Mouse (Mus musculus): ENCODE measurements around the gene Ppp1r9b. TPM values are rescaled to one million over a fixed set of nuclear protein-coding genes. Genes with fewer than 3 reads are reported as not detected.
A peak's percentile ranks its signal among the peaks of the same experiment; 100 is the strongest.

Ppp1r9b gene
- polyA plus RNA-seq, 1 experiment from 2014 or later = 10.6 TPM

DNA sequence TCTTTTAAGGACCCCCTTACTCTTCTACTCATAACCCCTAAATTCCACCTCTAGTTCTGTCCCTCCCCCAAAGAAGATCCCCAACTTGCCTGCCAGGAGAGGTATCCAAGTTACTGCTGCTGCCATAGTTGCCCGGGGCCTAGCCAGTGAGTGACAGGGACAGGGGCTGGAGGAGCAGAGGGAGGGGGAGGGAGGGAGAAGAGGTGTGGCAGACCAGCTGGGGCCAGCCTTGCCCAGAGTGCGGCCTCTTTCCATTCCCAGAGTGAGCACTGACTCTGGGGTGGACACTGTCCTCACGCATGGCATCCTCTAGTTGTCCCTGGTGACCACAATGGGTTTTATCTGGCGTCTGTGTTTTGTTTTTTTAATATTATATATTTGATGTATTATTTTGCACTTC is 17.5 kb upstream of the Ppp1r9b start:
- 57% methylated on average over 4 of the region's 4 CpGs for WGBS

GRCm38 (mm10) chr11:94974951-94975350 is 15.9 kb upstream of the Ppp1r9b start:
- H3K27me3 ChIP-seq (ENCODE audit: insufficient read depth, low read length) = no peaks in the 10 kb centered on the region
- ATAC-seq (replicated peaks; ENCODE audit: low FRiP score, low read depth) (no peak), DNase-seq (ENCODE audit: low spot score) (no peak)
- H3K4me1 ChIP-seq (replicated peaks; ENCODE audit: insufficient read depth, low read length) = no peaks in the 10 kb centered on the region
- no peak overlapping the region for H3K9ac ChIP-seq (ENCODE audit: low read depth, low read length)
- no peak overlapping the region for H3K4me2 ChIP-seq (ENCODE audit: low read length)
- 62% methylated on average over 2 of the region's 2 CpGs for WGBS
- H3K4me3 ChIP-seq (replicated peaks; ENCODE audit: low read depth, low read length) = no peak overlapping the region
- H3K27ac ChIP-seq = no peak overlapping the region
- H3K36me3 ChIP-seq (ENCODE audit: insufficient read depth, low read length) = no peaks in the 10 kb centered on the region
- TF ChIP-seq CTCF (IDR thresholded peaks at IDR 0.05; ENCODE audit: low read depth) = no peak
- H3K9me3 ChIP-seq (replicated peaks; ENCODE audit: low read length) = no peaks in the 10 kb centered on the region

More for the DNA sequence above, 17.5 kb upstream of the Ppp1r9b start:
- no peak overlapping the region for H3K4me2 ChIP-seq (ENCODE audit: low read length)
- H3K4me1 ChIP-seq (replicated peaks; ENCODE audit: insufficient read depth, low read length) = no peaks in the 10 kb centered on the region
- no peak overlapping the region for H3K4me3 ChIP-seq (replicated peaks; ENCODE audit: low read depth, low read length)
- no peak for TF ChIP-seq CTCF (IDR thresholded peaks at IDR 0.05; ENCODE audit: low read depth)
- no peaks in the 10 kb centered on the region for H3K9me3 ChIP-seq (replicated peaks; ENCODE audit: low read length)
- H3K27me3 ChIP-seq (ENCODE audit: insufficient read depth, low read length) = no peaks in the 10 kb centered on the region
- DNase-seq (ENCODE audit: low spot score) (no peak), ATAC-seq (replicated peaks; ENCODE audit: low FRiP score, low read depth) (no peak)
- no peaks in the 10 kb centered on the region for H3K36me3 ChIP-seq (ENCODE audit: insufficient read depth, low read length)
- H3K9ac ChIP-seq (ENCODE audit: low read depth, low read length) = no peak overlapping the region
- no peak overlapping the region for H3K27ac ChIP-seq

DNA sequence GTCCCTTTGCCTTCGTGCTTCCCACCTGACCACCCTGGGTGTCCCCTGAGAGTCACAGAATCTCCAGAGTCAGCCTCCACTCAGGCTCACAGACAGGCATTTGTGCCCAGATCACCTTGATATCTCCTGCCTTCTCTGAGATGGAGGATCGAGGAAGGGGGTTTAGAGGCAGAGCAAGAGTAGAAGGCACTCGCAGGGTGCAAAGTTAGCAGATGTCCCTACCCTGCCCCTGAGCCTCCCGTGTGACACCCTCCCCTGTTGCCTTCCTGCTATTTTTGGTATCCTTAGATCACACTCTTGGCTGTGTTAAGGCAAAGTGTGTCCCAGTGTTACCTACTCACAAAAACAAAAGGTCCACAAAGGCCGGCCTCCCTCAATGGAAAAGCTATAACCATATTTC is 14.6 kb upstream of the Ppp1r9b start, which contains the start of gene Sgca:
Gene Sgca, minus strand, starts transcription at position 129 of the 400 bp plus-strand sequence.
- no peak for TF ChIP-seq CTCF (IDR thresholded peaks at IDR 0.05; ENCODE audit: low read depth)
- Histone ChIP-seq H3K9me3 (replicated peaks; ENCODE audit: low read length) (no peaks in the 10 kb centered on the region), H3K4me3 (replicated peaks; ENCODE audit: low read depth, low read length) (no peak within 1 kb of the TSS), H3K4me2 (ENCODE audit: low read length) (no peak within 1 kb of the TSS), H3K27ac (no peak within 1 kb of the TSS), H3K27me3 (ENCODE audit: insufficient read depth, low read length) (no peaks in the 10 kb centered on the region), H3K4me1 (replicated peaks; ENCODE audit: insufficient read depth, low read length) (no peaks in the 10 kb centered on the region), H3K9ac (ENCODE audit: low read depth, low read length) (no peak within 1 kb of the TSS), H3K36me3 (ENCODE audit: insufficient read depth, low read length) (no peaks in the 10 kb centered on the region)
- ATAC-seq (replicated peaks; ENCODE audit: low FRiP score, low read depth) (no peak), DNase-seq (ENCODE audit: low spot score) (no peak)
- 70% methylated on average over 5 of the region's 5 CpGs for WGBS

DNA sequence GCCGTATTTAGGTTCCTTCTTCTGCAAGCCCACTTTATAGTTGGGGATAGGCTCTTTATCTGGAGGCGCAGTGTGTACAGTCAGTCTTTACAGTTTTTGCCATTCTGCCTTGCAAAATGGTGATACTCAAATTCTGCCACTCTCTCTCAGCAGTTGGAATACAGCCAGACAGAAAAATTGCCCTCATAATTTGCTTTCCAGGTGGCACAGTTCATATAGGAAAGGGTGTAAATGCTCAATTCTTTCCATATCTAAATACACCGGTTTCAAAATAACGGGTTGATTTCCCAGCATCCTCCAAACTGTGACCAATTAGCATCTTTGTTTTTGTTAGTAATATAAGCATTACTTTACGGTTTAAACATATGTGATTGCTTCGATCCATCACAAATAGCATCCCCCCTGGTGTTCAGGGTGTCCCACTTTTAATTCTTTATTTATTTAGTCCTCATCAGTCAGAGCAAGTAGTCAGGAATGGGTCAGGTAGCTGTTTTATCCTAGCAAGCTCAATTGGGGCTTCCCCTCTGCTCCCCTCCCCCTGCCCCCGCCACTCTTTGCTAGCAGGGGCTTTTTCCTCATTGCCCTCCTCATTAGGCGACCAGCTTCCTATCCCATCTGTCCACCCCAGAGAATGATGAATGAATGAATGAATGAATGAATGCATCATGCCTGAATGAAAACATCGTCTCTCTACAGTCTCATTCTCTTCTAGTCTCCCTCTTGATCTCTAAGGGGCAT is 12.5 kb upstream of the Ppp1r9b start:
- WGBS = 48% methylated on average over 9 of the region's 9 CpGs
- Histone ChIP-seq H3K4me1 (replicated peaks; ENCODE audit: insufficient read depth, low read length) (no peaks in the 10 kb centered on the region), H3K27ac (no peak overlapping the region), H3K4me3 (replicated peaks; ENCODE audit: low read depth, low read length) (no peak overlapping the region), H3K9me3 (replicated peaks; ENCODE audit: low read length) (no peaks in the 10 kb centered on the region), H3K27me3 (ENCODE audit: insufficient read depth, low read length) (no peaks in the 10 kb centered on the region), H3K4me2 (ENCODE audit: low read length) (peak overlapping the region; percentile 41; the same call in 1 of the 2 replicates), H3K9ac (ENCODE audit: low read depth, low read length) (no peak overlapping the region), H3K36me3 (ENCODE audit: insufficient read depth, low read length) (no peaks in the 10 kb centered on the region)
- TF ChIP-seq CTCF (IDR thresholded peaks at IDR 0.05; ENCODE audit: low read depth) = no peak
- no peak for ATAC-seq (replicated peaks; ENCODE audit: low FRiP score, low read depth)
- no peak for DNase-seq (ENCODE audit: low spot score)

GRCm38 (mm10) chr11:94978947-94979346 is 11.9 kb upstream of the Ppp1r9b start:
- TF ChIP-seq CTCF (IDR thresholded peaks at IDR 0.05; ENCODE audit: low read depth) = peak; percentile 100
- Histone ChIP-seq H3K27ac (no peak overlapping the region), H3K4me2 (ENCODE audit: low read length) (peak overlapping the region; percentile 41), H3K9ac (ENCODE audit: low read depth, low read length) (no peak overlapping the region), H3K4me3 (replicated peaks; ENCODE audit: low read depth, low read length) (no peak overlapping the region), H3K36me3 (ENCODE audit: insufficient read depth, low read length) (no peaks in the 10 kb centered on the region), H3K9me3 (replicated peaks; ENCODE audit: low read length) (no peaks in the 10 kb centered on the region), H3K4me1 (replicated peaks; ENCODE audit: insufficient read depth, low read length) (no peaks in the 10 kb centered on the region), H3K27me3 (ENCODE audit: insufficient read depth, low read length) (no peaks in the 10 kb centered on the region)
- peak; percentile 89 for ATAC-seq (replicated peaks; ENCODE audit: low FRiP score, low read depth)
- DNase-seq (ENCODE audit: low spot score) = peak; percentile 98
- under 1% methylated on average over 20 of the region's 20 CpGs for WGBS

DNA sequence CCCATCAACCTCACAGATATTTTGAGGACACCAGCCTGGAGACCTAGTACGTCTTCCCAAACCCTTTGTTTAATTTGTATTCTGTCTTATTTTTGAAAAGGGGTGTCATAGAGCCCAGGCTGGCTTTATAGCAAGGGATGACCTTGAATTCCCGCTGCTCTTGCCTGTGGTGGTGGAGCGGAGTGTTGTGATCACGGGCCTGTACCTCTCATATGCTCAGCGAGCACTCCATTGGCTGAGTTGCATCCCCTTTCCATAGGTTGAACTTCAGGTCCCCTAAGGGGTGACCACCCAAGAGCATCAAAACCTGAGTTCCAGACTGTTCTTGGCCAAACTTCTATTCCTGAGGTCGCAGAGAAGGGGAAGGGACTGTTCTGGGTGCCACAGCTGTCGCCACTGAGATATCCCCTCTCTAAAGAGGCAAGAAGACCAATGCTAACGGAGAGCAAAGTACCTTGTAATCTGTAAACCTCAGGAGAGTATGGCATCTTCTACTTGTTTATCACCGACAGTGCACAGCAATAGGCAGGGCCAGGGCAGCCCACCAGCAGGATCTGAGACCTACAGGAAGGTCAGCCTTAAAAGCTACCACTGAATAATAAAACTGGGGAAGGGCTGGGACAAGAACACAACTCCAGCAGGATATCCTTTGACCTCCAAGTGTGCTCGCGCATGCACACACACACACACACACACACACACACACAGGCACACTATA is 11.2 kb upstream of the Ppp1r9b start:
- ATAC-seq (replicated peaks; ENCODE audit: low FRiP score, low read depth) = no peak; the same call in 1 of the 2 replicates
- Histone ChIP-seq H3K4me2 (ENCODE audit: low read length) (peak overlapping the region; percentile 41; the same call in 1 of the 2 replicates), H3K27ac (no peak overlapping the region), H3K36me3 (ENCODE audit: insufficient read depth, low read length) (no peaks in the 10 kb centered on the region), H3K27me3 (ENCODE audit: insufficient read depth, low read length) (no peaks in the 10 kb centered on the region), H3K9ac (ENCODE audit: low read depth, low read length) (no peak overlapping the region), H3K4me1 (replicated peaks; ENCODE audit: insufficient read depth, low read length) (no peaks in the 10 kb centered on the region), H3K9me3 (replicated peaks; ENCODE audit: low read length) (no peaks in the 10 kb centered on the region), H3K4me3 (replicated peaks; ENCODE audit: low read depth, low read length) (no peak overlapping the region)
- no peak for TF ChIP-seq CTCF (IDR thresholded peaks at IDR 0.05; ENCODE audit: low read depth)
- WGBS = 72% methylated on average over 11 of the region's 11 CpGs
- no peak for DNase-seq (ENCODE audit: low spot score)
